In the genomic region with DNA sequence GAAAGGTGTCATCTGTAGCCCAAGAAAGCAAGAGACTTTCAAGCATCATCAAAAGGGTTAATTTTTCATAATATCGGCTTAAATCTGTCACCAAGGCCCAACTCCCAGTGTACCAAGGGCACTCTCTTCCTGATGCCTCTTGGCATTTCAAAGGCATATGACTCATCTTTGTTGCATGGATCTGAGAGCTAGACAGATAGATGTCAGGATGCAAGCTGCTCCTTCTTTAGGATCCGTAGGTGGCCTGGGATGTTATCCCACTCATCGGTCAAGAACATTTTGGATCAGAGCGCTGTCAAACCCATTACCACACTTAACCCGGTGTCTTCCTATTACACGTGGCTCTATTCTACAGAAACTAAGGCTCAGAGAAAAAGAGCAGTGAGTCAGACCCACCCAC, we compare ENCODE assay signal across 21 mouse cellular contexts.
"Had no signal": no experiment of that assay in that cellular context is flagged by ENCODE, and none has a peak within 500 bp of the region (broad histone marks: within the 10 kb centered on the region; RNA-seq: fewer than 3 reads in every experiment).

No protein-coding gene starts in this region.

- H3K27ac ChIP-seq: limb, embryonic 15.5 days; liver, embryonic 14.5 days; macrophage; midbrain, embryonic 12.5 days; midbrain, embryonic 15.5 days; neural tube, embryonic 12.5 days; neural tube, embryonic 15.5 days; stomach, postnatal 0 days had no signal

- ATAC-seq: liver, postnatal 0 days; lung, postnatal 0 days; midbrain, embryonic 15.5 days had no signal

- H3K36me3 ChIP-seq: limb, embryonic 15.5 days had no signal

- H3K4me1 ChIP-seq: midbrain, embryonic 12.5 days; midbrain, embryonic 15.5 days had no signal

- H3K27me3 ChIP-seq: limb, embryonic 15.5 days; midbrain, embryonic 12.5 days; midbrain, embryonic 15.5 days; neural tube, embryonic 12.5 days; neural tube, embryonic 15.5 days had no signal

- H3K4me3 ChIP-seq: limb, embryonic 15.5 days; midbrain, embryonic 12.5 days; midbrain, embryonic 15.5 days; neural tube, embryonic 12.5 days; neural tube, embryonic 15.5 days had no signal

- H3K9me3 ChIP-seq: limb, embryonic 15.5 days; midbrain, embryonic 12.5 days; midbrain, embryonic 15.5 days; neural tube, embryonic 12.5 days; neural tube, embryonic 15.5 days had no signal

- H3K4me2 ChIP-seq: limb, embryonic 15.5 days; liver, embryonic 11.5 days; lung, embryonic 14.5 days; midbrain, embryonic 12.5 days; midbrain, embryonic 15.5 days; neural tube, embryonic 12.5 days; neural tube, embryonic 15.5 days had no signal

- H3K9ac ChIP-seq: limb, embryonic 15.5 days; liver, embryonic 14.5 days; liver, postnatal 0 days; lung, embryonic 14.5 days; midbrain, embryonic 12.5 days; midbrain, embryonic 15.5 days; neural tube, embryonic 12.5 days; neural tube, embryonic 15.5 days had no signal

- DNase-seq: kidney, adult 9 months; kidney, postnatal 14 days; kidney, postnatal 4 days; liver, postnatal 0 days; lung, embryonic 14.5 days; right cerebral cortex, adult 18-20 months; right cerebral cortex, postnatal 14 days; right cerebral cortex, postnatal 4 days; thymus, adult 2 months; thymus, postnatal 14 days; thymus, postnatal 4 days had no signal
